Mouse (Mus musculus): ENCODE measurements around the gene Gm10912. TPM values are rescaled to one million over a fixed set of nuclear protein-coding genes. Genes with fewer than 3 reads are reported as not detected.
"Not testable (repeated sequence)": the region's sequence is repeated elsewhere in the genome, so short reads cannot be mapped to it uniquely, and the experiment has no call there.

Gm10912 gene
- total and polyA plus RNA-seq, 3 experiments = 0.27 TPM; not detected in 2

DNA sequence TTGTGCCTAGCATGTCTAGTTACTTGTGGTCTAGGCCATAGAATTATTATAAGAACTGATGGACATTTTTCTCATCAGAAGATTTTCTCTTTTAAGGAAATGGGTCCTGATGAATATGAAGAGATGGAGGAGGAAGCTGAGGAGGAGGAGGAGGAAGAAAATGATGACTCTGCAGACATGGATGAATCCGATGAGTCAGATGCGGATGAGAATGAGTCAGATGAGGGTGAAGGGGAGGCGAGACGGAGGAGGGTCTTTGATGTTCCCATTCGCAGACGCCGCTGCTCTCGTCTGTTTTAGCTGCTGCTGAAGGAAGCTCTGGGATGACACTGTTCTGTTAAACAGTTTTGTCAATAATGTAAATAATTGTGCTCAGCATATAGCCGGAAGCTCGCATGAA lies 5.8 kb upstream of the Gm10912 start:
- peaks cover 55% of the 10 kb centered on the region for H3K36me3 ChIP-seq (replicated peaks)
- TF ChIP-seq POLR2AphosphoS5 (IDR thresholded peaks at IDR 0.05; ENCODE audit: insufficient replicate concordance, low read depth, low read length) = no peak
- no peak for TF ChIP-seq TAL1 (conservative IDR thresholded peaks at IDR 0.05; ENCODE audit: low read depth, low read length)
- no peak for TF ChIP-seq GATA1 (IDR thresholded peaks at IDR 0.05; ENCODE audit: borderline replicate concordance, low read length)
- no peak for TF ChIP-seq GATA2 (IDR thresholded peaks at IDR 0.05; ENCODE audit: borderline replicate concordance, low read depth, low read length)
- TF ChIP-seq CTCF (IDR thresholded peaks at IDR 0.05; ENCODE audit: low read depth, low read length) = no peak
- H3K9me3 ChIP-seq (replicated peaks) = no peaks in the 10 kb centered on the region
- peaks cover 3% of the 10 kb centered on the region; the same call in 1 of the 2 replicates for H3K4me1 ChIP-seq (ENCODE audit: insufficient read depth, low read depth, low read length)
- H3K27me3 ChIP-seq (ENCODE audit: insufficient read depth, low read length) = no peaks in the 10 kb centered on the region
- no peak for DNase-seq (ENCODE audit: low spot score)
- no peak overlapping the region for H3K4me3 ChIP-seq (ENCODE audit: low read depth, low read length)
- no peak for ATAC-seq (ENCODE audit: extremely low read depth, insufficient number of reproducible peaks, low FRiP score, poor library complexity, severe bottlenecking)

DNA sequence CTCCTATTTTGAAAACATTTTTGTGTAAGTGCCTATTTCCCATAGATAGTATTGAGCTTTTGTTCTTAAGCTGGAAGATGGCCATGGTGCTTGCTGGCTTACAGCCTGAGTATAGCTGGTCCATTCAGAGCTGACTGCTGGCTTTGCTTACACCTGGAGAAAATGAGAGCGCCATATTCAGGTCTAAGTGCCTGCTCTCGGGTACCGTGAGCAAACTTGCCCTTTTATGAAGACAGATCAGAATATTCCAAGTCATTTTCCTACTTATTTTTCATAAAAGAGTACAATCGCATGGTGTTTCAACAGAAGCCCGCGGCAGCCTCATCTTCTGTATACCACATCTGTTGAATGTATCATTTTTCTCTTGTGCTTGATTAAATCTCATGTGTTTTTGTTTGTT lies 4.6 kb upstream of the Gm10912 start:
- TF ChIP-seq POLR2AphosphoS5 (IDR thresholded peaks at IDR 0.05; ENCODE audit: insufficient replicate concordance, low read depth, low read length) (no peak), TAL1 (conservative IDR thresholded peaks at IDR 0.05; ENCODE audit: low read depth, low read length) (no peak), GATA1 (IDR thresholded peaks at IDR 0.05; ENCODE audit: borderline replicate concordance, low read length) (no peak), CTCF (IDR thresholded peaks at IDR 0.05; ENCODE audit: low read depth, low read length) (no peak), GATA2 (IDR thresholded peaks at IDR 0.05; ENCODE audit: borderline replicate concordance, low read depth, low read length) (no peak)
- DNase-seq (ENCODE audit: low spot score) = no peak
- Histone ChIP-seq H3K27me3 (ENCODE audit: insufficient read depth, low read length) (no peaks in the 10 kb centered on the region), H3K4me1 (ENCODE audit: insufficient read depth, low read depth, low read length) (peaks cover 3% of the 10 kb centered on the region; the same call in 1 of the 2 replicates), H3K4me3 (ENCODE audit: low read depth, low read length) (no peak overlapping the region), H3K9me3 (replicated peaks) (no peaks in the 10 kb centered on the region), H3K36me3 (replicated peaks) (peaks cover 44% of the 10 kb centered on the region)
- no peak for ATAC-seq (ENCODE audit: extremely low read depth, insufficient number of reproducible peaks, low FRiP score, poor library complexity, severe bottlenecking)

DNA sequence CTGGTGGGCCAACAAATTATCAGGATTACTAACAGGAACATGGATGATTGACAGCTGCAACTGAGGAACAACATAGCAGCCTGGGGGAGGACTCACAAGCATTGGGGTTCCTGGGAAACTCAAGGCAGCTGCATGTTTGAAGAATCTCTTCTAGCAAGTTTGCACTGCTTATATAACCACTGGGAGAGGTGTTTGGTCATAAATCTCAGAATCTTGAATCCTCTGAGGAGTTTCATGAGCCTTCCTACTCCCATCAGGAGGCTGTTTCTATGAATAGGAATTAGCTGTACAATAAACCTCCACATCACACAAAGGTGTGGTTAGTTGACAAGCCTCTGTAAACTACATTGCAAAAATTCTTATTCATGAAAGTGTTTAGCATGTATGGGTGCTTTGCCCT lies 3.0 kb upstream of the Gm10912 start:
- Histone ChIP-seq H3K4me1 (ENCODE audit: insufficient read depth, low read depth, low read length) (peaks cover 3% of the 10 kb centered on the region; the same call in 1 of the 2 replicates), H3K36me3 (replicated peaks) (peaks cover 39% of the 10 kb centered on the region), H3K4me3 (ENCODE audit: low read depth, low read length) (no peak overlapping the region), H3K9me3 (replicated peaks) (no peaks in the 10 kb centered on the region), H3K27me3 (ENCODE audit: insufficient read depth, low read length) (no peaks in the 10 kb centered on the region)
- ATAC-seq (ENCODE audit: extremely low read depth, insufficient number of reproducible peaks, low FRiP score, poor library complexity, severe bottlenecking) (no peak), DNase-seq (ENCODE audit: low spot score) (no peak)
- TF ChIP-seq POLR2AphosphoS5 (IDR thresholded peaks at IDR 0.05; ENCODE audit: insufficient replicate concordance, low read depth, low read length) (no peak), TAL1 (conservative IDR thresholded peaks at IDR 0.05; ENCODE audit: low read depth, low read length) (no peak)

DNA sequence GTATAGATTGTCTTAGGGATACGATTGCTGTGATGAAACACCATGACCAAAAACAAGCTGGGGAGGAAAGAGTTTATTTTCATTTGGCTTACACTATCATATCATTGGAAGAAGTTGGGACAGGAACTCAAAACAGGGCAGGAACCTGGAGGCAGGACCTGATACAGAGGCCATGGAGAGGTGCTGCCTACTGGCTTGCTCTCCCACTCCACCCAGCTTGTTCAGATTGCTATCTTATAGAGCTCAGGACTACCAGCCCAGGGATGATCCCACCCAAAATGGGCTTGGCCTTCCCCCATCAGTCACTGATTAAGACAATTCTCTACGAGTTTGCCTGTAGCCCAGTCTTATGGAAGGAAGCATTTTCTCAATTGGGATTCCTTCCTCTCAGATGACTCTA lies 1.5 kb upstream of the Gm10912 start:
- Histone ChIP-seq H3K27me3 (ENCODE audit: insufficient read depth, low read length) (no peaks in the 10 kb centered on the region), H3K4me1 (ENCODE audit: insufficient read depth, low read depth, low read length) (peaks cover 9% of the 10 kb centered on the region; the same call in 1 of the 2 replicates), H3K36me3 (replicated peaks) (peaks cover 27% of the 10 kb centered on the region), H3K4me3 (ENCODE audit: low read depth, low read length) (no peak overlapping the region), H3K9me3 (replicated peaks) (no peaks in the 10 kb centered on the region)
- no peak for TF ChIP-seq TAL1 (conservative IDR thresholded peaks at IDR 0.05; ENCODE audit: low read depth, low read length)
- no peak for TF ChIP-seq CTCF (IDR thresholded peaks at IDR 0.05; ENCODE audit: low read depth, low read length)
- TF ChIP-seq GATA1 (IDR thresholded peaks at IDR 0.05; ENCODE audit: borderline replicate concordance, low read length) = no peak
- no peak for TF ChIP-seq POLR2AphosphoS5 (IDR thresholded peaks at IDR 0.05; ENCODE audit: insufficient replicate concordance, low read depth, low read length)
- TF ChIP-seq GATA2 (IDR thresholded peaks at IDR 0.05; ENCODE audit: borderline replicate concordance, low read depth, low read length) = no peak
- no peak for ATAC-seq (ENCODE audit: extremely low read depth, insufficient number of reproducible peaks, low FRiP score, poor library complexity, severe bottlenecking)
- DNase-seq (ENCODE audit: low spot score) = no peak

DNA sequence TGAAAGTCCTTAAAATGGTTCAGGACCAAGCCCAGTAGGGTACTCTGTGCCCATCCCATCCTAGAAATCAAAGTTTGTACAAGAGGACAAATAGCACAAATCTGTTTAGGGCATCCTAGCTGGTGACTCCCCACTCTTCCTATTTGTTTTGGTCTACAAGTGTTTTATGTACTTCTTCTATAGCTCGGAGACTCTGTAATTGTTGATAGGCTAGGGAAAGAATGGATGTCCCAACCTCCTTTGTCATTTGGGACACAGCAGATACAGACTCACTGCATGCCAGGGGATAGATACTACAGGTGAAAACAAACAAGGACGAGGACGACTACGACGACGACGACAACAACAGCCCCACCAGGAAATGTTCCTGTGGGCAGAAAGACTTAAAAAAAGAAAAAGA lies 2.8 kb downstream of the Gm10912 start, which contains the start of gene Gm10799:
Gene Gm10799, minus strand, starts transcription at position 101 of the 400 bp plus-strand sequence.
- not testable (repeated sequence) for H3K9me3 ChIP-seq (replicated peaks); H3K4me3 ChIP-seq (ENCODE audit: low read depth, low read length); ATAC-seq (ENCODE audit: extremely low read depth, insufficient number of reproducible peaks, low FRiP score, poor library complexity, severe bottlenecking); DNase-seq (ENCODE audit: low spot score); H3K36me3 ChIP-seq (replicated peaks); H3K27me3 ChIP-seq (ENCODE audit: insufficient read depth, low read length)
- peaks cover 14% of the 10 kb centered on the region for H3K4me1 ChIP-seq (ENCODE audit: insufficient read depth, low read depth, low read length)

DNA sequence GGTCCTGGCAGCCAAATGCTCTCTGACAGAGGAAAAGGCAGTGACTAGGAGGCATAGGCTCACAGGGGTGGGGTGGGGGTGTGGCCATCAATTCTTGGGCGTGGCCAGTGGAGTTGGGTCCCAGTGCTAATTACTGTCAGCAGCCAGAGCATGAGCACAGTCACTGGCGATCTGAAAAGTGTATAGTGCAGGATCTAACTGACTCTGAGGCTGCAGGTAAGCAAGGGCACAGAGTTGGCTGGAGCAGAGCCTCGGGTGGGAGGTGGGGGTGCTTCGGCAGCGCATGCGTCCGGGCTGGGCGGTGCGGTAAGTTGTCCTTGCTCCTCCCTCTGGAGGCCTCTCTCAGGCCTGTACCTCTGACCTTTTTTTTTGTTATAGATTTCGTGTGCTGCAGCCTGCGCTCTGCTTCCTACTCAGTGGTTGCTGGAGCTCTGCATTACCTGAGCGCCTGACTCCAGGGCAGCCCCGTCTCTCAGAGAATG lies 4.1 kb downstream of the Gm10912 start, which contains the start of gene Cd59b:
Gene Cd59b, plus strand, starts transcription at position 146 of the 482 bp plus-strand sequence.
- no peaks in the 10 kb centered on the region for H3K36me3 ChIP-seq (replicated peaks)
- no peaks in the 10 kb centered on the region for H3K27me3 ChIP-seq (ENCODE audit: insufficient read depth, low read length)
- peaks cover 12% of the 10 kb centered on the region for H3K4me1 ChIP-seq (ENCODE audit: insufficient read depth, low read depth, low read length)
- H3K4me3 ChIP-seq (ENCODE audit: low read depth, low read length) = peak within 1 kb of the TSS; percentile 5; the same call in 1 of the 2 replicates
- ATAC-seq (ENCODE audit: extremely low read depth, insufficient number of reproducible peaks, low FRiP score, poor library complexity, severe bottlenecking) (no peak), DNase-seq (ENCODE audit: low spot score) (no peak)
- TF ChIP-seq POLR2AphosphoS5 (IDR thresholded peaks at IDR 0.05; ENCODE audit: insufficient replicate concordance, low read depth, low read length) (no peak), TAL1 (conservative IDR thresholded peaks at IDR 0.05; ENCODE audit: low read depth, low read length) (no peak), CTCF (IDR thresholded peaks at IDR 0.05; ENCODE audit: low read depth, low read length) (no peak), GATA1 (IDR thresholded peaks at IDR 0.05; ENCODE audit: borderline replicate concordance, low read length) (no peak), GATA2 (IDR thresholded peaks at IDR 0.05; ENCODE audit: borderline replicate concordance, low read depth, low read length) (no peak)
- H3K9me3 ChIP-seq (replicated peaks) = no peaks in the 10 kb centered on the region

DNA sequence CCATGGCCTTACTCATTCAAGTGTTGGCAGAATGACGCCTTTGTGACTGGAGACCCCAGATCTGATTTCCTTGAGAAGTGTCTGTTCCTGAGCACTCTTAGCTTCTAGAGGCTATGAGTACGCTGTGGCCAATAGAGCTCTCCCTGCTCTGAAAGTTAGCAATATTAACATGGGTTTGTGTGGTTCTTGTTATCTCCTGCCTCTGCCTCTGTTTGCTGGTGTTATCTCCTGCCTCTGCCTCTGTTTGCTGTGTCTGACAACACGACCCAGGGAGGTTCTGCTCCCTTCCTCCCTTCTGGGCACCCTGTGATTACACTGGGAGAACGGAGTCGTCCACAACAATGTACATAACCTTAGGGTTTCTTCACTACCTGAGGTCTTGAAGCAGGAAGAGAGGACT lies 12.7 kb downstream of the Gm10912 start:
- not testable (repeated sequence) for DNase-seq (ENCODE audit: low spot score); H3K9me3 ChIP-seq (replicated peaks); H3K36me3 ChIP-seq (replicated peaks); H3K27me3 ChIP-seq (ENCODE audit: insufficient read depth, low read length); H3K4me3 ChIP-seq (ENCODE audit: low read depth, low read length)
- peak; percentile 69 for TF ChIP-seq TAL1 (conservative IDR thresholded peaks at IDR 0.05; ENCODE audit: low read depth, low read length)
- peak; percentile 99 for ATAC-seq (ENCODE audit: extremely low read depth, insufficient number of reproducible peaks, low FRiP score, poor library complexity, severe bottlenecking)
- H3K4me1 ChIP-seq (ENCODE audit: insufficient read depth, low read depth, low read length) = peaks cover 26% of the 10 kb centered on the region

DNA sequence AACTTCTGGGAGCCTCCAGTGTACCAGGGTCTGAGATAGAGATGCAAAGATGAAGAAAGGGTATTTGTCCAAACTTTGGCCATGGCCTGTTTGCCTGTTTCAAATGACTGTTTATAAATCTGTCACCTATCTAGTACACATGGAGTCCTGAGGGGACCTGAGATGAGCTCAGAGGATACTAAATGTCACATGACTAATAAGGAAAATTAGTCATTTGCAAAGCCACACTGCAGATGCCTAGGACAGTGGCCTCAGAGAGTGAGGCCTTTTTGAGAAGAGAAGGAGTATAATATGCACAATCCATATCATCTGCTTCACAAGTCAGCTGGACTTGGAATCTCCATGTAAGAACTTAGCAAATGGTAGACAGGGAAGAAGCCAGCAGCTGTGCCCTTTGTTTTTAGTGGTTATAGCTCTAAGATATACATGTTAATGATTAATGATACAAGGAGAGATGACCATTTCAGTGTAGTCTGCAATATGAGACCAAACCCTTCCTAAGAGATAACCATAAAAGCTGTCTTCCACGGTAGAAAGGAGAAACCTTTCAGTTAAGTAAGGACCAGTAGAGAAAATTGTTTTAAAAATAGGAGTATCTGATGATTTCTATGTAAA lies 15.9 kb downstream of the Gm10912 start:
- peaks cover 26% of the 10 kb centered on the region for H3K4me1 ChIP-seq (ENCODE audit: insufficient read depth, low read depth, low read length)
- H3K27me3 ChIP-seq (ENCODE audit: insufficient read depth, low read length); H3K4me3 ChIP-seq (ENCODE audit: low read depth, low read length); H3K9me3 ChIP-seq (replicated peaks); H3K36me3 ChIP-seq (replicated peaks); DNase-seq (ENCODE audit: low spot score); ATAC-seq (ENCODE audit: extremely low read depth, insufficient number of reproducible peaks, low FRiP score, poor library complexity, severe bottlenecking): not testable (repeated sequence)
